Mouse (Mus musculus) lung, postnatal 0 days (tissue): ENCODE measurements at regions not wholly inside any gene's neighbourhood (a gene's known extent, or its start where the extent isn't known, plus 50 kb on each side); places are given as distances from the start of the nearest gene placed in this dataset.

Experiments used
- CTCF ChIP-seq: IDR thresholded peaks from 2 replicates; pipeline ENCODE4 v1.5.1; 2016; ENCODE audit warnings: antibody characterized with exemption, mild to moderate bottlenecking
- EP300 ChIP-seq: IDR thresholded peaks from 2 replicates; pipeline ENCODE4 v1.6.1; 2016; ENCODE audit warnings: antibody characterized with exemption, mild to moderate bottlenecking, control low read depth

DNA sequence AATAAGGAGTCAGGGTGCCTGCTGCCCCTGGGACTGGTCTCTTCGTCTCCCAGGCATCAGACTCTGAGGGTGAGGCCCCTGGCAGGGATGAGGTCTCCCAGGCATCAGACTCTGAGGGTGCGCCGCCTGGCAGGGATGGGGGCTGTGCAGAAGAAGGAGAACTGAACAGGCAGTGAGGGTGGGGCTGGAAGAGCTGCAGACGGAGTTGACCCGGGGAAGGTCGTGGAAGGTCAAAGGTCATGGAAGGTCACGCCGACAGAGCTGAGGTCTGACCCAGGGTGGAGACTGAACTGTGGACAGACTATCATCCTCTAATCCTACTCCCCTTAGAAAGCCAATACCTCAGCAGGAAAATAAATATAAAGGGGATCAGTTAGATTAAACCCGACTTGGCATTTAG lies 50.6 kb upstream of the Grik3 start:
- TF ChIP-seq EP300: no peak
- TF ChIP-seq CTCF: no peak
